Mouse (Mus musculus) megakaryocyte, adult 5-6 weeks (primary cell): ENCODE measurements around the gene Osbpl9. TPM values are rescaled to one million over a fixed set of nuclear protein-coding genes. Genes with fewer than 3 reads are reported as not detected.

Experiments used
- ATAC-seq: 2 replicates; pipeline ENCODE4 v1.8.0; 2016; ENCODE audit warnings: mild to moderate bottlenecking, inconsistent platforms; ENCODE audit not compliant: poor library complexity, severe bottlenecking
- total RNA-seq, 2 experiments: library from RNA; stranded (forward) in 1 of 2; stranded (reverse) in 1 of 2; fragments of 153-499, 151-499 nt in 1 of 2; fragments of 221-1000, 200-1000 nt in 1 of 2; gene quantifications; 2 replicates each; pipeline versions ENCODE4 v1.2.3 to v1.2.4; 2015 to 2017

The Osbpl9 gene
- total RNA-seq, 2 experiments from 2014 or later, result 161 to 217 TPM

GRCm38 (mm10) chr4:109052282-109052681, 149.8 kb downstream of the Osbpl9 start:
- no peak for ATAC-seq

DNA sequence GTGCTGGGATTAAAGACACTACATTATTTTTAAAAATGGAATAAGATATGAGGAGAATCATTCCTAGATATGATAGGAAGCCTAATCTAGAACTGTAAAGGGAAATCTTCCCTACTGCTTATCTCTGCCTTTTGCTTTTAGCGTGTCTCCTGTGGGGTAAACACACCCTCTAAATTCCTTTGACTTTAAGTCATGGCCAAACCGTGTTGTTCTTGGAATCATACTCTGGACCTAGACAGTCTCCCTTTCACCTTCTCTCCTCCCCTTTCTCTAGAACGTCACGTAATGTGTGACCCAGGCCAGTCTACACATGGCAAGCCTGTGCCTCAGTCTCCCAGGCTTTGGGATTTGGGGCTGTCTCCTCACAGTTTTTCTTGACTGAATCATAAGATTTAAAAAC, 153.8 kb downstream of the Osbpl9 start:
- ATAC-seq, result no peak

DNA sequence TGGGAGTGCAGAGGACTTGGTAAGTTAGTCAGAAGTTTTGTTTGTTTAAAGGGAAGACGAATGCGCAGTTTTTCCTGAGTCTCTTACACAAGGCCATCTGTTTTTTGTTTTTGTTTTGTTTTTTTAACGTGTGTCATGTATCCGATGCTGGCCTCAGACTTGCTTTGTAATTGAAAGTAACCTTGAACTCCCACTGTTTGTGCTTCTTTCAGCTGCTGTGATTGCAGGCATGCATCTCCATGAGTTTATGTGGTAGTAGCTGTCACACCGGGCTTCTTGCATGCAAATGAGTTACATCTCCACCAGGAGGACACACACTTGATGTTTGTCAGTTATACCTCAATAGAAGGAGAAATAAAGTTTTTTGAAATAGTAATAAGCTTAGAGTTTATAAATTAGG, 158.3 kb downstream of the Osbpl9 start:
- no peak for ATAC-seq

- no peak for ATAC-seq
Measured at GRCm38 (mm10) chr4:109043294-109043693, 158.8 kb downstream of the Osbpl9 start.

DNA sequence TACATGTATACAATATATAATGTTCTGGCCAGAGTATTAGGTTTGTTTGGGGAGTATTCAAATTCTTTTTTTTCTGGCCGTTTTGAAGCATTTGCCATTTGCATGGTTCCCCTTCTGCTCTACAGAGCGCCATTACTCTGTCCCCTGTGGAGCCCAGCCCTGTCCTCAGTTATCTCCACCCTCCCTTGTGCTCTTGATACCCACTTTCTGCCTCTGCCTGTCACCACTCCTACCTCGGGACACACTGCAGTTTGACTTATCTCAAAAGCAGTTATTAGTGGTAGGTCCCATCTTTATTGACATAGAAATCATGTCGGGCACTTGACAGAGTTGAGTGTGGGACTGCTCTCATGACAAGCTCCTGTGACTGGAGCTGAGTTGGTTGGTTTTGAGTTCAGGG, 159.3 kb downstream of the Osbpl9 start:
- no peak for ATAC-seq

DNA sequence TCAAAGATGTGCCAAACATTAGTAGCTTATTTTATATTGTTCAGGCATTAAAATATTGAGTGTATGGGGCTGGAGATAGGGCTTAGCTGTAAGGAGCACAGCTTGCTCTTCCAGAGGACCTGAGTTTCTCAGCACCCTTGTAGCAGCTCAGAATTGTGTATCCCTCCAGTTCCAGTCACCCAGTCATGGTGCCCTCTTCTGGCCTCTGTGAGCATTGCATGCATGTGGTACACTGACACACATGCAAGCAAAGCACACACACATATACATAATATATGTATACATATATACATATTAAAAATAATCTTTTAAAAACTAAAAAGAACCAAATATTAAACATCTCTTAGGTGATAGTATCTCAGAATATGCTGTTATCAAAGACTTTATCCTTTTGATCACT, 165.7 kb downstream of the Osbpl9 start:
- ATAC-seq, result peak; percentile 73

DNA sequence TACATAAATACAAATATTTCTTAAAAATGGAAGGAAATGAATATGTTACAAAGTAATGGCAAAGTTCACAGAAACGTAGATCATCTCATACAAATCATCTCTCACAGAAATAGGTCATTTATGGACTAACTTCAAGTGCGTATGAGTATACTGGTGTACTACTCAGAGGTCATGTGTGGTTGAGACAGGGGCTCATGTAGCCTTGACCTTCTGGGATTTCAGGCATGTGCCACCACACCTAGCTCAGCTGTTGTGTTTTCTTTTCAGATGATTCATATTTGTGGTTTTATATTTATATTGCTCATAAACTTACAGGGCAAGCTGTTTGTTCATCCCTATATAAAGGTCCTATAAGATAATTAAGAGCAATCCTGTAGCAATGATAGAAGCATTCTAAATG, 171.8 kb downstream of the Osbpl9 start:
- ATAC-seq, result no peak

GRCm38 (mm10) chr4:109029857-109030256, 172.2 kb downstream of the Osbpl9 start:
- ATAC-seq, result no peak

DNA sequence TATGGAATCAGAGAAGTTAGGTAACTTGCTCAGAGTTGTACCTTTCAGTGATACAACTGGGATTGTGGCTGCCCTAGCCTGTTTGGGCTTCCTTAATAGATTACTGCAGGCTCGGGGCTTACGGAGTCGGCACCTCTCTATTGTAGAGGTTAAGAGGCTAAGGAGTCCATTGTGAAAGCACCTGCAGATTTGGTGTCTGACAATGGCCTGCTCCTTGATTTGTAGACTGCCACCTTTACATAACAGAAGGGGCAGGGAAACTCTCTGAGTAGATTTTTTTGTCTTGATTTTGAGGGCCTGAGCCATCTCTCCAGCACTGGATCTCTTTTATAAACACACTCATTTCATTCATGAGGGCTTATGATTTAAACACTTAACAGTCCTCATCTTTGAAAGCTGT, 175.5 kb downstream of the Osbpl9 start:
- ATAC-seq, result no peak

- ATAC-seq, result no peak
Measured at GRCm38 (mm10) chr4:109025061-109025460, 177.0 kb downstream of the Osbpl9 start.

GRCm38 (mm10) chr4:109021976-109022375, 180.1 kb downstream of the Osbpl9 start:
- no peak for ATAC-seq

DNA sequence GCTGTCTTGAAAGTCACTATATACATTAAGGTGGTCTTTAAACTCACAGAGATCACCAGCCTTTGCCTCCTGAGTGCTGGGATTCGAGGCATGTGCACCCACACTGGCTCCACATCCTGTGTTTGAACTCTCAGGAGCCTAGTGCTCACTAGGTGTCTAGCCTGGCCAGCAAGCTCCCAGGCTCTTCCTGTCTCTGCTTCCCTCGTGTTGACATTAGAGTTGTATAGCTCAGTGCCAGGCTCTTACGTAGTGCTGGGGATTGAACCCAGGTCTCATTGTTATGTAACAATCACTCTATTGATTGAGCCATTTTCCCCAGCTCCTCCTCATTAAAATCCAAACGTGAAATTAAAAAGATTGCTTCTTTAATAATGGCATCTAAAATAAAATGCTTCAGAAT, 182.8 kb downstream of the Osbpl9 start:
- ATAC-seq, result no peak

DNA sequence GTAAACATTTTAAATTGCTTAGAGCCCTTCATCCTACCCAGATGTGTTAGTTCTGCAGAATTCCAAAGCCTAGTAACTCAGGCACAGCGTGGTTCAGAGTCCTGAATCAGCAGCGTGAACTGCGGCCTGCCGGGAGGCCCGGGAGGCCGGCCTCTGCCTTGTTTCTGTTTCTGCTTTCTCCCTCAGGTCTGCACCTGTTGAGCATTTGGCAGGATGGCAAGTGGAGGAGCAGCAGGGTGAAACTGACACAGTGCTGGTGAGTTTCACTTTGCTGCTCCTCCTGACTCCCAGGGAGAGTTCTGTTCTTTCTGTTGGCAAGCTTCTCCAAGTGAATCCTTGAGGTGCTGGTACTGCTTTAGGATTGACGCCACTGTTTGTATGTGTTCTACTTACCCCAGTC, 184.6 kb downstream of the Osbpl9 start:
- no peak for ATAC-seq

GRCm38 (mm10) chr4:109014091-109014490, 188.0 kb downstream of the Osbpl9 start:
- no peak for ATAC-seq

Other genes starting within 250 kb of the Osbpl9 start
- gene Nrd1, start 201.6 kb downstream of the Osbpl9 start, total RNA-seq (2015), result 121 and 143 TPM in 2 replicates
- gene Nrd1, start 201.6 kb downstream of the Osbpl9 start, total RNA-seq (2017), result 102 and 137 TPM in 2 replicates
- gene Calr4, start 32.2 kb upstream of the Osbpl9 start, total RNA-seq (2015), result 0.07 and 0.14 TPM in 2 replicates
- gene Calr4, start 32.2 kb upstream of the Osbpl9 start, total RNA-seq (2017), result 0.55 TPM in 1 of 2 replicates, not detected in the other
- gene Eps15, start 78.0 kb upstream of the Osbpl9 start, total RNA-seq (2015), result 127 and 129 TPM in 2 replicates
- 103 and 126 TPM in 2 replicates for gene Eps15, start 78.0 kb upstream of the Osbpl9 start, total RNA-seq (2017)
- gene Ttc39a, start 204.4 kb upstream of the Osbpl9 start, total RNA-seq (2015), result 0.29 TPM in 1 of 2 replicates, not detected in the other
- gene Ttc39a, start 204.4 kb upstream of the Osbpl9 start, total RNA-seq (2017), result 0.16 and 0.51 TPM in 2 replicates